Mouse (Mus musculus) thymus, adult 2 months (tissue): ENCODE measurements at regions not wholly inside any gene's neighbourhood (a gene's known extent, or its start where the extent isn't known, plus 50 kb on each side); places are given as distances from the start of the nearest gene placed in this dataset.

ENCODE experiments used
- DNase-seq: peaks from one replicate; pipeline ENCODE4 v3.0.0; 2021
- H3K27ac ChIP-seq: fragments of 200-500 bp; 2 replicates; pipeline ENCODE4 v1.5.1; 2012; ENCODE audit warnings: low read length, control low read depth; ENCODE audit not compliant: control insufficient read depth, insufficient read depth
- H3K27me3 ChIP-seq: fragments of 200-500 bp; 2 replicates; pipeline ENCODE4 v1.6.1; 2012; ENCODE audit warnings: mild to moderate bottlenecking, low read length, moderate library complexity, mixed read lengths; ENCODE audit not compliant: control insufficient read depth, insufficient read depth
- H3K36me3 ChIP-seq: fragments of 200-500 bp; 2 replicates; pipeline ENCODE4 v1.6.1; 2012; ENCODE audit warnings: mild to moderate bottlenecking, low read length, moderate library complexity; ENCODE audit not compliant: control insufficient read depth, insufficient read depth
- H3K4me1 ChIP-seq: fragments of 200-500 bp; replicated peaks from 2 replicates; pipeline ENCODE4 v1.6.1; 2012; ENCODE audit warnings: low read length; ENCODE audit not compliant: control insufficient read depth, insufficient read depth
- H3K4me3 ChIP-seq: fragments of 200-500 bp; 2 replicates; pipeline ENCODE4 v1.5.1; 2012; ENCODE audit warnings: mild to moderate bottlenecking, low read length, control low read depth, moderate library complexity; ENCODE audit not compliant: control insufficient read depth, insufficient read depth
- CTCF ChIP-seq: fragments of 200-500 bp; IDR thresholded peaks from 2 replicates; pipeline ENCODE4 v1.5.1; 2012; ENCODE audit warnings: mild to moderate bottlenecking, control low read depth, low read length, moderate library complexity, borderline replicate concordance; ENCODE audit not compliant: control insufficient read depth, poor library complexity, insufficient read depth; ENCODE audit errors: extremely low read depth
- POLR2A ChIP-seq: fragments of 200-500 bp; IDR thresholded peaks from 2 replicates; pipeline ENCODE4 v1.6.1; 2012; ENCODE audit warnings: mild to moderate bottlenecking, low read length, control low read depth, moderate library complexity; ENCODE audit not compliant: control insufficient read depth, poor library complexity, insufficient read depth; ENCODE audit errors: extremely low read depth
- WGBS: fragments of 180-500 bp; shearing (Covaris S2); methylation state at CpG from one replicate; pipeline ENCODE4 v1.1.7; 2018; 5-methylcytosine and 5-hydroxymethylcytosine counted together

GRCm38 (mm10) chrX:11046769-11047168, 252.3 kb upstream of the H2al1a start:
- no peak overlapping the region for H3K27ac ChIP-seq
- no peak overlapping the region for H3K4me3 ChIP-seq
- DNase-seq = no peak
- TF ChIP-seq CTCF (no peak), POLR2A (no peak)
- H3K4me1 ChIP-seq = no peaks in the 10 kb centered on the region
- no peaks in the 10 kb centered on the region for H3K36me3 ChIP-seq
- H3K27me3 ChIP-seq = no peaks in the 10 kb centered on the region
- WGBS = 94% methylated on average over 3 of the region's 3 CpGs

- no peaks in the 10 kb centered on the region; the same call in 1 of the 2 replicates for H3K4me1 ChIP-seq
- DNase-seq = no peak
- 76% methylated on average over 3 of the region's 3 CpGs for WGBS
- TF ChIP-seq POLR2A (no peak), CTCF (no peak)
- no peaks in the 10 kb centered on the region for H3K27me3 ChIP-seq
- H3K36me3 ChIP-seq = no peaks in the 10 kb centered on the region
- no peak overlapping the region for H3K4me3 ChIP-seq
- no peak overlapping the region for H3K27ac ChIP-seq
Observed at GRCm38 (mm10) chrX:11082171-11082570, 216.9 kb upstream of the H2al1a start.

- DNase-seq = no peak
- Histone ChIP-seq H3K4me3 (no peak overlapping the region), H3K36me3 (no peaks in the 10 kb centered on the region), H3K27me3 (no peaks in the 10 kb centered on the region), H3K27ac (no peak overlapping the region), H3K4me1 (no peaks in the 10 kb centered on the region; the same call in 1 of the 2 replicates)
- 89% methylated on average over 3 of the region's 3 CpGs for WGBS
- TF ChIP-seq CTCF = no peak
- no peak for TF ChIP-seq POLR2A
Observed at GRCm38 (mm10) chrX:11082845-11083244, 216.2 kb upstream of the H2al1a start.

- TF ChIP-seq CTCF = no peak
- TF ChIP-seq POLR2A = no peak
- Histone ChIP-seq H3K36me3 (no peaks in the 10 kb centered on the region), H3K4me1 (no peaks in the 10 kb centered on the region; the same call in 1 of the 2 replicates), H3K4me3 (no peak overlapping the region), H3K27me3 (no peaks in the 10 kb centered on the region), H3K27ac (no peak overlapping the region)
- no peak for DNase-seq
- 90% methylated on average over 6 of the region's 7 CpGs for WGBS
Observed at GRCm38 (mm10) chrX:11086257-11087072, 212.6 kb upstream of the H2al1a start.

GRCm38 (mm10) chrX:11087913-11088312, 211.1 kb upstream of the H2al1a start:
- Histone ChIP-seq H3K4me1 (no peaks in the 10 kb centered on the region; the same call in 1 of the 2 replicates), H3K27ac (no peak overlapping the region), H3K27me3 (no peaks in the 10 kb centered on the region), H3K36me3 (no peaks in the 10 kb centered on the region), H3K4me3 (no peak overlapping the region)
- peak; percentile 43 for DNase-seq
- TF ChIP-seq POLR2A (no peak), CTCF (peak; percentile 43; the same call in 1 of the 2 replicates)
- WGBS = 4% methylated on average over 14 of the region's 14 CpGs

GRCm38 (mm10) chrX:11088506-11088905, 210.6 kb upstream of the H2al1a start:
- DNase-seq = no peak
- Histone ChIP-seq H3K27me3 (no peaks in the 10 kb centered on the region), H3K4me3 (no peak overlapping the region), H3K27ac (no peak overlapping the region), H3K36me3 (no peaks in the 10 kb centered on the region), H3K4me1 (no peaks in the 10 kb centered on the region; the same call in 1 of the 2 replicates)
- TF ChIP-seq POLR2A (no peak), CTCF (no peak)
- 51% methylated on average over 10 of the region's 10 CpGs for WGBS
